Mouse (Mus musculus) kidney, embryonic 16.5 days (tissue): ENCODE measurements at regions not wholly inside any gene's neighbourhood (a gene's known extent, or its start where the extent isn't known, plus 50 kb on each side); places are given as distances from the start of the nearest gene placed in this dataset.
A peak's percentile ranks its signal among the peaks of the same experiment; 100 is the strongest.

Experiments used
- ATAC-seq: fragments of 200-750 bp; cut with Nextera tagmentation; 2 replicates; pipeline ENCODE4 v1.8.0; 2017; ENCODE audit warnings: moderate TSS enrichment; ENCODE audit not compliant: low FRiP score, low TSS enrichment
- H3K27ac ChIP-seq: fragments of 300-500 bp; sonication (generic); 2 replicates; pipeline ENCODE4 v1.5.1; 2014; ENCODE audit warnings: low read length
- H3K27me3 ChIP-seq: fragments of 300-500 bp; sonication (generic); 2 replicates; pipeline ENCODE4 v1.6.1; 2014; ENCODE audit warnings: low read length, control low read depth, mixed read lengths; ENCODE audit not compliant: insufficient read depth
- H3K36me3 ChIP-seq: fragments of 300-500 bp; sonication (generic); 2 replicates; pipeline ENCODE4 v1.6.1; 2014; ENCODE audit warnings: low read length, control low read depth, mixed read lengths; ENCODE audit not compliant: insufficient read depth
- H3K4me1 ChIP-seq: fragments of 300-500 bp; sonication (generic); 2 replicates; pipeline ENCODE4 v1.6.1; 2014; ENCODE audit warnings: low read length, control low read depth, mixed read lengths; ENCODE audit not compliant: insufficient read depth
- H3K4me2 ChIP-seq: fragments of 300-500 bp; sonication (generic); replicated peaks from 2 replicates; pipeline ENCODE4 v1.6.1; 2014; ENCODE audit warnings: low read depth, low read length
- H3K4me3 ChIP-seq: fragments of 300-500 bp; sonication (generic); 2 replicates; pipeline ENCODE4 v1.5.1; 2014; ENCODE audit warnings: mild to moderate bottlenecking, low read length
- H3K9ac ChIP-seq: fragments of 300-500 bp; sonication (generic); replicated peaks from 2 replicates; pipeline ENCODE4 v1.6.1; 2014; ENCODE audit warnings: low read length
- H3K9me3 ChIP-seq: fragments of 300-500 bp; sonication (generic); 2 replicates; pipeline ENCODE4 v1.6.1; 2016; ENCODE audit warnings: low read length, control low read depth
- WGBS: fragments of 180-500 bp; shearing (Covaris S2); extraction: QIAGEN DNeasy Blood & Tissue Kit; methylation state at CpG from one replicate; pipeline ENCODE4 v1.1.7; 2014; 5-methylcytosine and 5-hydroxymethylcytosine counted together

DNA sequence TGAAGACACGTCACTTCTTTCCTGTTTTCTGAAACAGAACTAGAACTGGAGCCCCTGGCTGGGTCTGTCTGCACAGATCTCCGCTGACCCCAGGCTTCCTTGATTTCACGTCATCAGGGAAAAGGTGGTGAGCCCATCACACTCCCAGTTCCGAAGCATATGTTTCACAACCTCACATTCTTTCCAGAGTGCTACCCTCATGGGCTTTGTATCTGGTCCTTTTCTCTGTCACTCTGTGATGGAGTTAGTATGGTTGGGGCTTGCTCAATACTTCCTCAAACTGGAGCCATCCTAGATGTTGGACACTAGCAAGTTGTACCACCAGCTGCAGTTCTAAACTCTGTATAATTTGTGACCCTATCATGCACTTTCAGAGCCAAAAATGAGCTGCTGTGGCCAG, 125.8 kb upstream of the Cox10 start:
- H3K4me2 ChIP-seq, result no peak overlapping the region
- H3K27ac ChIP-seq, result no peak overlapping the region
- 78% methylated on average over 4 of the region's 4 CpGs for WGBS
- ATAC-seq, result no peak
- no peaks in the 10 kb centered on the region for H3K9me3 ChIP-seq
- H3K9ac ChIP-seq, result no peak overlapping the region
- no peaks in the 10 kb centered on the region for H3K27me3 ChIP-seq
- no peak overlapping the region for H3K4me3 ChIP-seq
- no peaks in the 10 kb centered on the region for H3K36me3 ChIP-seq
- no peaks in the 10 kb centered on the region for H3K4me1 ChIP-seq

DNA sequence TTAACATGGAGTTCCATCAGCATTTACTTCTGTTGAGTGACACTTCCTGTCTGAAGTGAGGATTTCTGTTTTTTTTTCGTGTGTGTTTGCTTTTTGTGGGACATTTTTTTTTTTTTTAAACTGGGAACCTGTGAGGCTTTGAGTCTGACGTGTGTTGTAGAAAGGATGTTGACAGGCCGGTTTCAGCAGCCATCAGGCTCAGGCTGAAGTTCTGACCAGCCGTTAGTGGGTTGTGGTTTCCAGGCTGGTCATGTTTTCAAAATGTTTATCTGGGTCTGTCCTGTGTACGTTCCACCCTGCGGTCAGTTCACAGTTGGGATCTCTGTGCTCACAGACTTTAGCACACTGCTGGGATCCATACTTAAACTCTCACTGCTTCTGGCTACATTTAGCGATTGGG, 125.0 kb upstream of the Cox10 start:
- WGBS, result 62% methylated on average over 7 of the region's 7 CpGs
- no peak for ATAC-seq
- no peaks in the 10 kb centered on the region for H3K9me3 ChIP-seq
- no peaks in the 10 kb centered on the region for H3K4me1 ChIP-seq
- H3K4me3 ChIP-seq, result no peak overlapping the region
- H3K9ac ChIP-seq, result no peak overlapping the region
- H3K4me2 ChIP-seq, result no peak overlapping the region
- H3K27me3 ChIP-seq, result no peaks in the 10 kb centered on the region
- no peak overlapping the region for H3K27ac ChIP-seq
- no peaks in the 10 kb centered on the region for H3K36me3 ChIP-seq

DNA sequence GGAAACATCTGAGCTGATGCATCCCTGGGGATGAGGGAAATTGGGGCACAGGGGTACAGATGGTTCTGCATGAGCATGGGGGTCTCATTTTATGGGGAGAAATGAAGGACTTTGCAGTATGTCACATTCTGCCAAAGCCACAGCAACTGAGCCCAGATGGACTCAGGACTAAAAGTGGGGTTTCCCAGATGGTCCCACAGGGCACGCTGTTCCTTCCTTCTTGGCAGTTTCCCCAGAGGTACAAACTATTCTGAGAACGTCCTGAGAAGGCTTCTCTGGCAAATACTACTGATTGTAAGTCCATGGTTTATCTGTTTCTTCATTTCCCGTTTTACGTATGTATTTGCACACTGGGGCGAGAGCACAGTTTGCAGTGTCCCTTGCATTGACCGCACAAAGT, 121.6 kb upstream of the Cox10 start:
- Histone ChIP-seq H3K9me3 (no peaks in the 10 kb centered on the region), H3K4me2 (no peak overlapping the region), H3K4me1 (no peaks in the 10 kb centered on the region; the same call in 1 of the 2 replicates), H3K27ac (no peak overlapping the region), H3K36me3 (no peaks in the 10 kb centered on the region), H3K9ac (no peak overlapping the region), H3K4me3 (no peak overlapping the region), H3K27me3 (no peaks in the 10 kb centered on the region; the same call in 1 of the 2 replicates)
- WGBS, result 91% methylated on average over 6 of the region's 6 CpGs
- ATAC-seq, result no peak

DNA sequence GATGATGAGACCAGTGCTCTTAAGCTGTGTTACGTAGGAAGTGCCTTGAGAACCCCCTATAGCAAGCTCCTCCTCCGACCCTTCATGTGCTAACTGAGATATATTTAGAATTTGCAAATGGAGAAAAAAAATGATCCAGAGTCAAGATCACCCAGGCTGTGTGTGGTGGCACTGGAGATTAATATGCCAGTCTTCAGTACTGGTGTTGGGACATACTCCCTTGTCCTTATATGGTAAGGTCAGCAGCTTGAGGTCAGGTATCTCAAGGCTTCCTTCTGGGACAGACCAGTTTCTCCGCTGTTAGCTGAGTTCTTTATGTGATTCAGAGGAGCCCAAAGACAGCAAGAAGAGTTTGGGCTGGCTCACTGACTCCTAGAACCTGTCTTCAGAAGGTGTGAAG, 116.0 kb upstream of the Cox10 start:
- Histone ChIP-seq H3K4me3 (no peak overlapping the region), H3K4me1 (no peaks in the 10 kb centered on the region; the same call in 1 of the 2 replicates), H3K9ac (no peak overlapping the region), H3K36me3 (no peaks in the 10 kb centered on the region), H3K27me3 (no peaks in the 10 kb centered on the region; the same call in 1 of the 2 replicates), H3K9me3 (no peaks in the 10 kb centered on the region), H3K4me2 (no peak overlapping the region), H3K27ac (no peak overlapping the region)
- WGBS, result 67% methylated on average over 3 of the region's 3 CpGs
- no peak for ATAC-seq

DNA sequence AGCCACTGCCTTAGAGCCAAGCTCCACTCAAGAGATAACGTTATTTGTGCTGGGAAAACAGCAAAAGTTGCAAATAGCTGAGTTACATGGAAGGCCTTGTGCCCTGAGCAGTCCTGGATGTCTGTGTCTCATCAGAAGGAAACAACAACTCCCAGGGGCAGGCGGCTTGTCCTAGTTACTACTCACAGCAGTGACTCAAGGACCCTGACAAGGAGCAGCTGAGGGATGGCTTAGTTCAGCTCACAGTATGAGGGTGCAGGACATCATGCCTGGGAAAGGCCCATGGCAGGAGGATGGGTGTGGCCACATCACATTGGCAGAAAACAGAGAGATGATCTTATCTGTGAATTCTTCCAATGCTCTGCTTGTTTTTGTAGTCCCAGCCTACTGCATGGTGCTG, 109.4 kb upstream of the Cox10 start:
- no peak overlapping the region for H3K4me2 ChIP-seq
- no peak overlapping the region for H3K27ac ChIP-seq
- ATAC-seq, result no peak
- peaks cover 9% of the 10 kb centered on the region for H3K4me1 ChIP-seq
- H3K36me3 ChIP-seq, result no peaks in the 10 kb centered on the region
- no peak overlapping the region for H3K4me3 ChIP-seq
- no peaks in the 10 kb centered on the region for H3K27me3 ChIP-seq
- H3K9ac ChIP-seq, result no peak overlapping the region
- H3K9me3 ChIP-seq, result no peaks in the 10 kb centered on the region
- 69% methylated on average over 2 of the region's 2 CpGs for WGBS

DNA sequence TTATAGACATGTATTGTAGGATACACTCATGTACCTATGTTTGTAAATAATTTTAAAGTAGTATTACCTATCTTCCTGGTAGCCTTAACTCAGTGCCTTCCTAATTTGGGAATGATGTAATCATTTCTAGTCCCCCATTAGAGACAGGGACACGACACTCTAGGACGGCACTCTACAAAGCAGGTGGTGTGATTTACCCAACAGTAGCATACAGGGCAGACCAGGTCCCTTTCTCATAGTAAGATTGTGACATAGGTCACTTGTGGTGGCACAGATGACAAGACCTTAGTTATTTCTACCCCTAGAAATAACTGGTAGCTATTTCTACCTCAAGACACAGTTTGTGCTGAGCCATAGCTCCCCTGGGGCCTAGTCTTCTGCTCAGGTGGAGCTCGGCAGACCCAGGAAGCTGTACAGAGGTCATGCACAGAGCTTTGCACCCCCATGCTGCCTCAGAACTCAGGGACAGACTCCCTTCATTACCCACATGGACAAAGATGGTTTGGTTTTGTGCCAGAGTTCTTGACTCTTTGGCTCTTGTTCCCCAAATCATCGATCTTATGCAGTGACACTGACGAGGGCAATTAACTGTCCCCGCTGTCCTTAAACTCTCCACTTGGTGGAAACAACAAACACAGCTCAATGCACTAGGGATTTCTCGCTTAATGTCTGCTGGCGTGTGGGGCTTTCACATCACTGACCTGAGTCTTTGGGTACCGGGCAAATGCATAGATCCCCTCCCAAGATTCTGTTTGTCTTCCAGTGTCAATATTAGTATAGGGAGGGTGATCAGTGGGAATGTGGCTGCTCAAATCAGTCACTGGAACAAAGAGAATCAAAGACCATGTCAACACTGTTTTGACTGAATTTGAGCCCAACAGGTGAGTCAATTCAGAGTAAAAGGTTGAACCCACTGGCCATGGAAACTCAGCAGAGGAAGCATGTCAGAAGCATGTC, 108.5 kb upstream of the Cox10 start:
- WGBS, result 43% methylated on average over 9 of the region's 9 CpGs
- H3K4me3 ChIP-seq, result no peak overlapping the region
- peaks cover 13% of the 10 kb centered on the region for H3K4me1 ChIP-seq
- no peak overlapping the region for H3K4me2 ChIP-seq
- ATAC-seq, result no peak
- no peaks in the 10 kb centered on the region for H3K27me3 ChIP-seq
- no peaks in the 10 kb centered on the region for H3K9me3 ChIP-seq
- no peak overlapping the region for H3K27ac ChIP-seq
- H3K36me3 ChIP-seq, result no peaks in the 10 kb centered on the region
- no peak overlapping the region for H3K9ac ChIP-seq

DNA sequence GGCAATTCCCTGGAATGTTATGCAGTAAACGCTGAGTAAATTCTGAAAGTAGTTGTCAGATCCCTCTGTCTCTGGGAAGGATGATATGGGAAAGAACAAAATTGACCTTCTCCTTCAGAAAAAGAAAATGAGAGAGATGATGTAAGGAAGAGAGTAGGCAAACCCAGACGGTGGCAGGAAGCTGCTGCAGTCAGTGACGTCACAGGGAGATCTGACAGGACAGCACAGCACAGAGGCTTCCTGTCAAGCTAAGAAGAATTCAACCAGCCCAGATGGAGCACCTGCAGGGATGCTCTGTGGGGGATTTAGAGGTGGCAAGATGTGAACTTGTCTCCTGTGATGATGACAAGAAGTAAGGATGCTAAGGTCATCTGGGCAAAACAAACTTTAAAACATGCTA, 107.7 kb upstream of the Cox10 start:
- Histone ChIP-seq H3K4me3 (no peak overlapping the region), H3K36me3 (no peaks in the 10 kb centered on the region), H3K9me3 (no peaks in the 10 kb centered on the region), H3K4me1 (peaks cover 13% of the 10 kb centered on the region), H3K27me3 (no peaks in the 10 kb centered on the region), H3K9ac (no peak overlapping the region), H3K27ac (no peak overlapping the region), H3K4me2 (no peak overlapping the region)
- WGBS, result 56% methylated on average over 3 of the region's 3 CpGs
- no peak for ATAC-seq

DNA sequence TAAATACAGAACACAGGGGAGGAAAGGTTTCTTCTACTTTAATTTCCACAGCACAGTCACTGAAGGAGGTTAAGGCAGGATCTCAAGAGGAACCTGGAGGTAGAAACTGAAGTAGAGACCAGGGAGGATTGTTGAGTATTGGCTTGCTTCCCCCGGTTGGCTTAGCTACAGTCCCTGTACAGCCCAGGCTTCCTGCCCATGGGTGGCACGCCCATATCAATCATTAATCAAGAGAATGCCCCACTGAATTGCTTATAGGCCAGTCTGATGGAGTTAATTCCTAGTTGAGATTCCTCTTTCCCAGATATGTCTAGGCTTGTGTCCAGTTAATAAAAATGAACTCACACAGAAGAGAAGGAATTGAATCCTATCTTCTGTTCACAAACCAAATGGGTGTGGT, 107.3 kb upstream of the Cox10 start:
- H3K9ac ChIP-seq, result no peak overlapping the region
- no peak overlapping the region for H3K27ac ChIP-seq
- 49% methylated on average over 2 of the region's 2 CpGs for WGBS
- no peaks in the 10 kb centered on the region for H3K36me3 ChIP-seq
- no peak overlapping the region for H3K4me2 ChIP-seq
- ATAC-seq, result peak; percentile 75
- peaks cover 13% of the 10 kb centered on the region for H3K4me1 ChIP-seq
- H3K27me3 ChIP-seq, result no peaks in the 10 kb centered on the region
- no peaks in the 10 kb centered on the region for H3K9me3 ChIP-seq
- no peak overlapping the region for H3K4me3 ChIP-seq

DNA sequence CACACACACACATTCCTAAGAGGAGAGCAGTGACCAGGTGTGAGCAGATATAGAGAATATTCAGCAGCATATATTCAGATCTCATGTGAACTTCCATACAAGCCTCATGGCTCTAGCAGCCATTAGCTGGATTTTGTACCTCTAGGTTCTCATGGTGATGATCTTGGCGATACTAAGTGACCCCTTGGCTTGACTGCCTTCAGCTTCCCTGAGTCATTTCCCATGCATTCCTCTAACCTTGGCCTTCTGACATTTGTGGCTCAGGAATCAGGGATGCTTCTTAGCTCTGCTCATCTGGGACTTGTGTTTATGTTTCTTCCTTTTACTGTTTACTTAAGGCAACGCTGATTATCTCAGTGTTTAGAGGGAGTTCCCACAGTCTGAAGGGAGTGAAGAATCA, 100.8 kb upstream of the Cox10 start:
- 19% methylated on average over 2 of the region's 2 CpGs for WGBS
- Histone ChIP-seq H3K9ac (no peak overlapping the region), H3K4me3 (no peak overlapping the region), H3K4me2 (no peak overlapping the region), H3K36me3 (no peaks in the 10 kb centered on the region), H3K4me1 (peaks cover 4% of the 10 kb centered on the region; the same call in 1 of the 2 replicates), H3K27ac (no peak overlapping the region), H3K27me3 (no peaks in the 10 kb centered on the region), H3K9me3 (no peaks in the 10 kb centered on the region)
- no peak for ATAC-seq

DNA sequence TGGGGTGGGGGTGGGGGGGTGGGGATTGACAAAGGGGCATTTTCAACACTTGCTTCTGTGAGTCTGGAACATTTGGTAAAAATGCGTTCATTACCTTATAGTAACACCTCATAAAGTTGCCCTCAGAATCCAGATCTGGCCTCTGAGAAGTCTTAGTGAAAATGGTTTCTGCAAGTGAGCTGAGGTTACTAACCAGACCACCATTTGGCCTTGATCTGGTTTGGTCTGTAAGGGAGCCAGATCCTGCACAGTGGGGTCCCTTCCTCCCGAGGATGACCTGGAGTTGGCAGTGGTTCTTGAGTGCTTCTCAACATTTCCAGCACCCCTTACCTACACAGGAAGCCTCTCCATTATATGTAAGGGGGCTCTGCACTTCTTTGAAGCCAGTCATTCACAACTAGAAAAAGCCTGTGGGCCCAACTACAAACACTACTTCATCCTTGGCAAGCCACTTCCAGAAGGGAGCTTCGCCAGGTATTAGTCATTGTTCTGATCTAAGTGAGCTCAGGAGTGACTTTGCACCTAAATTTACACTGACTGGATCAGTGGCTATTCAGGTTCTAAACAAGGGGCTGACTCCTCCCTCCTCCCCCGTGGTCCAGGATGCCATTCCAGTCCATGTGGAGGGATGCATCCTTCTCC, 94.3 kb upstream of the Cox10 start:
- Histone ChIP-seq H3K4me3 (no peak overlapping the region), H3K9me3 (no peaks in the 10 kb centered on the region), H3K9ac (no peak overlapping the region), H3K36me3 (no peaks in the 10 kb centered on the region), H3K27ac (no peak overlapping the region), H3K4me2 (no peak overlapping the region), H3K4me1 (no peaks in the 10 kb centered on the region), H3K27me3 (no peaks in the 10 kb centered on the region)
- ATAC-seq, result no peak
- 59% methylated on average over 4 of the region's 4 CpGs for WGBS
